Mouse (Mus musculus) heart, adult 2 months (tissue): Measurements from ENCODE around the gene Edem1.

Experiments used
- CTCF ChIP-seq: fragments of 200-600 bp; IDR thresholded peaks from 2 replicates; pipeline ENCODE4 v1.8.1; 2022; ENCODE audit warnings: antibody characterized with exemption, mild to moderate bottlenecking, moderate library complexity
- EP300 ChIP-seq: fragments of 200-500 bp; IDR thresholded peaks from 2 replicates; pipeline ENCODE4 v1.6.1; 2011; ENCODE audit warnings: low read depth, low read length, control low read depth; ENCODE audit not compliant: insufficient read depth
- POLR2A ChIP-seq: fragments of 200-500 bp; IDR thresholded peaks from 2 replicates; pipeline ENCODE4 v1.6.1; 2011; ENCODE audit warnings: mild to moderate bottlenecking, low read depth, low read length, control low read depth; ENCODE audit not compliant: insufficient read depth

GRCm38 (mm10) chr6:108832989-108833388, 4.5 kb downstream of the Edem1 start:
- TF ChIP-seq EP300 (no peak), POLR2A (no peak), CTCF (no peak)
